Mouse (Mus musculus): ENCODE results near the gene Ubc.
"Not testable (repeated sequence)": the region's sequence is repeated elsewhere in the genome, so short reads cannot be mapped to it uniquely, and the experiment has no call there.

Ubc gene

GRCm38 (mm10) chr5:125404536-125404902, 14.5 kb upstream of the Ubc start:
- peak; percentile 59 for DNase-seq (ENCODE audit: low spot score)

GRCm38 (mm10) chr5:125403481-125404465, 13.8 kb upstream of the Ubc start:
- peak; percentile 88 for DNase-seq (ENCODE audit: low spot score)

- DNase-seq (ENCODE audit: low spot score): no peak
Observed at GRCm38 (mm10) chr5:125402991-125403390, 13.0 kb upstream of the Ubc start.

- no peak for DNase-seq (ENCODE audit: low spot score)
Observed at GRCm38 (mm10) chr5:125402476-125402875, 12.5 kb upstream of the Ubc start.

- DNase-seq (ENCODE audit: low spot score): peak; percentile 39
Observed at GRCm38 (mm10) chr5:125400903-125401302, 10.9 kb upstream of the Ubc start.

GRCm38 (mm10) chr5:125395008-125395407, 5.0 kb upstream of the Ubc start:
- no peak for DNase-seq (ENCODE audit: low spot score)

- peak; percentile 94 for DNase-seq (ENCODE audit: low spot score)
Observed at GRCm38 (mm10) chr5:125393622-125394603, 3.9 kb upstream of the Ubc start.

GRCm38 (mm10) chr5:125392977-125393621, 3.1 kb upstream of the Ubc start:
- DNase-seq (ENCODE audit: low spot score): peak; percentile 97

GRCm38 (mm10) chr5:125392618-125392976, 2.6 kb upstream of the Ubc start:
- DNase-seq (ENCODE audit: low spot score): no peak

GRCm38 (mm10) chr5:125392176-125392575, 2.2 kb upstream of the Ubc start:
- DNase-seq (ENCODE audit: low spot score): not testable (repeated sequence)

- DNase-seq (ENCODE audit: low spot score): peak; percentile 78
Observed at GRCm38 (mm10) chr5:125391609-125392008, 1.6 kb upstream of the Ubc start.

- DNase-seq (ENCODE audit: low spot score): no peak
Observed at GRCm38 (mm10) chr5:125390906-125391477, 990 bp upstream of the Ubc start.

- DNase-seq (ENCODE audit: low spot score): peak; percentile 90
Observed at GRCm38 (mm10) chr5:125389131-125389578, 847 bp downstream of the Ubc start, which contains the start of gene Gm10382. Gm10382 (plus strand) TSS chr5:125389322.

- DNase-seq (ENCODE audit: low spot score): peak; percentile 48
Observed at GRCm38 (mm10) chr5:125388358-125389092, 1.5 kb downstream of the Ubc start.

- DNase-seq (ENCODE audit: low spot score): not testable (repeated sequence)
Observed at GRCm38 (mm10) chr5:125387295-125387694, 2.7 kb downstream of the Ubc start.

- peak; percentile 38 for DNase-seq (ENCODE audit: low spot score)
Observed at GRCm38 (mm10) chr5:125385215-125385940, 4.6 kb downstream of the Ubc start.

GRCm38 (mm10) chr5:125384512-125385214, 5.3 kb downstream of the Ubc start:
- peak; percentile 52 for DNase-seq (ENCODE audit: low spot score)

- peak; percentile 44 for DNase-seq (ENCODE audit: low spot score)
Observed at GRCm38 (mm10) chr5:125383637-125384420, 6.2 kb downstream of the Ubc start.
